Mouse (Mus musculus) heart, postnatal 0 days (tissue): ENCODE measurements around the gene Csf2rb. TPM values are rescaled to one million over a fixed set of nuclear protein-coding genes. Genes with fewer than 3 reads are reported as not detected.
A peak's percentile ranks its signal among the peaks of the same experiment; 100 is the strongest.

Source experiments
- ATAC-seq: fragments of 200-750 bp; cut with Nextera tagmentation; 2 replicates; pipeline ENCODE4 v1.8.0; 2017; ENCODE audit warnings: low read depth, moderate number of reproducible peaks, moderate library complexity; ENCODE audit not compliant: insufficient read depth
- DNase-seq: peaks from one replicate; pipeline ENCODE4 v3.0.0-alpha.2; 2016; ENCODE audit warnings: low spot score
- H3K27ac ChIP-seq: fragments of 300-500 bp; sonication (generic); 2 replicates; pipeline ENCODE4 v1.5.1; 2014; ENCODE audit warnings: low read depth, mild to moderate bottlenecking
- H3K27me3 ChIP-seq: fragments of 300-500 bp; sonication (generic); 2 replicates; pipeline ENCODE4 v1.6.1; 2014; ENCODE audit warnings: low read length, mixed read lengths; ENCODE audit not compliant: control insufficient read depth, insufficient read depth
- H3K36me3 ChIP-seq: fragments of 300-500 bp; sonication (generic); replicated peaks from 2 replicates; pipeline ENCODE4 v1.6.1; 2014; ENCODE audit warnings: low read length, mixed read lengths; ENCODE audit not compliant: control insufficient read depth, insufficient read depth
- H3K4me1 ChIP-seq: fragments of 300-500 bp; sonication (generic); 2 replicates; pipeline ENCODE4 v1.6.1; 2014; ENCODE audit warnings: antibody characterized with exemption; ENCODE audit not compliant: control insufficient read depth, insufficient read depth
- H3K4me2 ChIP-seq: fragments of 300-500 bp; sonication (generic); 2 replicates; pipeline ENCODE4 v1.6.1; 2014; ENCODE audit warnings: low read depth, mild to moderate bottlenecking, low read length, moderate library complexity
- H3K4me3 ChIP-seq: fragments of 300-500 bp; sonication (generic); 2 replicates; pipeline ENCODE4 v1.5.1; 2014; ENCODE audit warnings: low read depth, low read length
- H3K9ac ChIP-seq: fragments of 300-500 bp; sonication (generic); replicated peaks from 2 replicates; pipeline ENCODE4 v1.6.1; 2014; ENCODE audit warnings: low read depth, low read length, mixed read lengths
- H3K9me3 ChIP-seq: fragments of 300-500 bp; sonication (generic); replicated peaks from 2 replicates; pipeline ENCODE4 v1.6.1; 2016; ENCODE audit warnings: low read length; ENCODE audit not compliant: control insufficient read depth
- CTCF ChIP-seq: IDR thresholded peaks from 2 replicates; pipeline ENCODE4 v1.5.1; 2016; ENCODE audit warnings: antibody characterized with exemption, control low read depth, low read depth
- EP300 ChIP-seq: IDR thresholded peaks from 2 replicates; pipeline ENCODE4 v1.6.1; 2016; ENCODE audit warnings: antibody characterized with exemption, low read depth
- WGBS: fragments of 180-500 bp; shearing (Covaris S2); extraction: QIAGEN DNeasy Blood & Tissue Kit; methylation state at CpG from one replicate; pipeline ENCODE4 v1.1.7; 2014; 5-methylcytosine and 5-hydroxymethylcytosine counted together
- microRNA-seq: library from miRNA; unstranded; fragments of <30 nt; microRNA quantifications from one replicate; pipeline ENCODE4, GENCODE M21; 2016
- polyA plus RNA-seq: library from polyadenylated mRNA; unstranded; fragments of >200 nt; fragmentation: Nextera tagmentation; extraction: Ambion mirVana; gene quantifications from 2 replicates; pipeline ENCODE4 v1.2.1, GENCODE M21; 2015
- total RNA-seq: library from RNA; depleted of rRNA; stranded (reverse); fragments of >200 nt; gene quantifications from 2 replicates; pipeline ENCODE4 v1.2.3, GENCODE M21; 2014; ENCODE audit warnings: low replicate concordance; rRNA removed

Csf2rb gene
- total and polyA plus RNA-seq, 2 experiments from 2014 or later = 0.79 to 3.5 TPM

DNA sequence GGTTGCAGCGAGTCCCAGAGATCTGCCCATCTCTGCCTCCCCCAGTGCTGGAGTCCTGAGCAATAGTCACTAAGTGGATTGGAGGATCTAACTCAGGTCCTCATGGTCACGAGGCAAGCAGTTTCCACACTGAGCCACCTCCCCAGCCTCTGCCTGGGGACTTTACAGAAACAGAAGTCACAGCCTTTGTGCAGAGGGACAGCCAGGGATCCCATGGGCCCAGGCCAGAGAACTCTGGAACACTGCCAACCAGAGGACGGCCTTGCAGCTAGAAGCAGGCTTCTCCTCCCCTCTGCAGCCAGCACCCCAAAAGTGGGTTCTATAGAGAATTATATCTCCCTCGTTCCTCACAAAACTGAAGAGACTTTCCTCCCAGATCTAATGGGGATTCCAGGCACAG, 76.4 kb downstream of the Csf2rb start:
- H3K27me3 ChIP-seq = no peaks in the 10 kb centered on the region
- H3K4me2 ChIP-seq = no peak overlapping the region
- H3K36me3 ChIP-seq = no peaks in the 10 kb centered on the region; the same call in 1 of the 2 replicates
- DNase-seq = peak; percentile 65
- WGBS = 19% methylated on average over 4 of the region's 4 CpGs
- TF ChIP-seq EP300 = no peak
- TF ChIP-seq CTCF = no peak
- peak; percentile 31; the same call in 1 of the 2 replicates for ATAC-seq
- H3K4me3 ChIP-seq = no peak overlapping the region
- H3K27ac ChIP-seq = peak overlapping the region; percentile 79
- H3K9ac ChIP-seq = no peak overlapping the region
- no peaks in the 10 kb centered on the region for H3K9me3 ChIP-seq
- peaks cover 36% of the 10 kb centered on the region for H3K4me1 ChIP-seq

GRCm38 (mm10) chr15:78402423-78402822, 76.9 kb downstream of the Csf2rb start:
- Histone ChIP-seq H3K9me3 (no peaks in the 10 kb centered on the region), H3K27ac (peak overlapping the region; percentile 79), H3K27me3 (no peaks in the 10 kb centered on the region), H3K4me3 (no peak overlapping the region), H3K4me2 (no peak overlapping the region), H3K9ac (peak overlapping the region; percentile 5; the same call in 1 of the 2 replicates), H3K4me1 (peaks cover 40% of the 10 kb centered on the region), H3K36me3 (no peaks in the 10 kb centered on the region; the same call in 1 of the 2 replicates)
- ATAC-seq = no peak
- no peak for TF ChIP-seq CTCF
- TF ChIP-seq EP300 = no peak
- 28% methylated on average over 7 of the region's 7 CpGs for WGBS
- DNase-seq = no peak

DNA sequence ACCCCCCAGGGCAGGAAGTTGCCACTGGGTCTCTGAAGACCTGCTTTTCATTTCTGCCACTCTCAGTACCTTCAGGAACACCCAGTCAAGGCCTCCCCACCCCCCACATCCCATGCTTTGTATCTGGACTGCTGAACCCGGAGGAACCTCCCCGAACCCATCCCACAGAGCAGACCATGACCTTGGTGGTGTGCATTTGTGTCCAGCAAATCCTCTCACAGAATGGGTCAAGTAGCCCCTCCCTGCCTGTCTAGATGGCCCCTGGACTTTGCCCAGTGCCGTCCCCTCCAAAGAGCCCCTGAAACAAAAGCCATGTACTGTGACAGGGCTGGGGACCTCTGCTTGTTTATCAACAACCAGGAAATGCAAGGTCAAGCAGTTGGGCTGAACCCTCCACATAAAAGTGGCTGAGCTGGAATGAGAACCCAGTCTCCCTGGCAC, 77.8 kb downstream of the Csf2rb start:
- Histone ChIP-seq H3K9me3 (no peaks in the 10 kb centered on the region), H3K27ac (peak overlapping the region; percentile 79), H3K9ac (no peak overlapping the region), H3K4me1 (peaks cover 42% of the 10 kb centered on the region), H3K27me3 (no peaks in the 10 kb centered on the region), H3K36me3 (no peaks in the 10 kb centered on the region; the same call in 1 of the 2 replicates), H3K4me2 (no peak overlapping the region), H3K4me3 (no peak overlapping the region)
- TF ChIP-seq EP300 = no peak
- TF ChIP-seq CTCF = no peak
- 33% methylated on average over 3 of the region's 3 CpGs for WGBS
- ATAC-seq (no peak), DNase-seq (no peak)

Small RNAs within 50 kb of the gene (microRNA-seq; reads per million reads assigned to microRNA genes)
- gene Mir7676-1 = not detected
- not detected for gene Mir7676-2

Other genes starting within 250 kb of the Csf2rb start
- gene Cacng2, start 205.7 kb upstream of the Csf2rb start, total RNA-seq = not detected in 2 replicates
- gene Cacng2, start 205.7 kb upstream of the Csf2rb start, polyA plus RNA-seq = not detected in 2 replicates
- 14.7 and 18.6 TPM in 2 replicates for gene Ift27, start 151.6 kb upstream of the Csf2rb start, total RNA-seq
- gene Ift27, start 151.6 kb upstream of the Csf2rb start, polyA plus RNA-seq = 33.5 and 34.7 TPM in 2 replicates
- not detected in 2 replicates for gene Pvalb, start 119.4 kb upstream of the Csf2rb start, total RNA-seq
- gene Pvalb, start 119.4 kb upstream of the Csf2rb start, polyA plus RNA-seq = 1.9 and 2.1 TPM in 2 replicates
- gene Ncf4, start 81.0 kb upstream of the Csf2rb start, total RNA-seq = 1.3 and 2.3 TPM in 2 replicates
- gene Ncf4, start 81.0 kb upstream of the Csf2rb start, polyA plus RNA-seq = 1.5 and 2.2 TPM in 2 replicates
- gene Csf2rb2, start 20.0 kb upstream of the Csf2rb start, total RNA-seq = 0.50 and 6.0 TPM in 2 replicates
- 0.19 and 0.23 TPM in 2 replicates for gene Csf2rb2, start 20.0 kb upstream of the Csf2rb start, polyA plus RNA-seq
- not detected in 2 replicates for gene Tex33, start 70.2 kb downstream of the Csf2rb start, total RNA-seq
- not detected in 2 replicates for gene Tex33, start 70.2 kb downstream of the Csf2rb start, polyA plus RNA-seq
- gene Tst, start 80.2 kb downstream of the Csf2rb start, total RNA-seq = 42.4 and 50.9 TPM in 2 replicates
- 21.9 and 22.0 TPM in 2 replicates for gene Tst, start 80.2 kb downstream of the Csf2rb start, polyA plus RNA-seq
- gene Mpst, start 80.7 kb downstream of the Csf2rb start, total RNA-seq = 40.0 and 52.2 TPM in 2 replicates
- 1.1 and 1.2 TPM in 2 replicates for gene Mpst, start 80.7 kb downstream of the Csf2rb start, polyA plus RNA-seq
- 38.4 and 49.8 TPM in 2 replicates for gene Kctd17, start 102.8 kb downstream of the Csf2rb start, total RNA-seq
- 15.7 and 17.8 TPM in 2 replicates for gene Kctd17, start 102.8 kb downstream of the Csf2rb start, polyA plus RNA-seq
- gene Tmprss6, start 142.9 kb downstream of the Csf2rb start, total RNA-seq = 0.50 TPM in 1 of 2 replicates, not detected in the other
- 0.29 and 0.49 TPM in 2 replicates for gene Tmprss6, start 142.9 kb downstream of the Csf2rb start, polyA plus RNA-seq
- 0.12 TPM in 1 of 2 replicates, not detected in the other for gene Il2rb, start 169.5 kb downstream of the Csf2rb start, total RNA-seq
- 0.08 TPM in 2 replicates for gene Il2rb, start 169.5 kb downstream of the Csf2rb start, polyA plus RNA-seq
- gene C1qtnf6, start 205.7 kb downstream of the Csf2rb start, total RNA-seq = 22.1 and 23.0 TPM in 2 replicates
- 27.4 and 29.9 TPM in 2 replicates for gene C1qtnf6, start 205.7 kb downstream of the Csf2rb start, polyA plus RNA-seq
- gene Sstr3, start 218.9 kb downstream of the Csf2rb start, total RNA-seq = 0.04 TPM in 1 of 2 replicates, not detected in the other
- 0.12 and 0.19 TPM in 2 replicates for gene Sstr3, start 218.9 kb downstream of the Csf2rb start, polyA plus RNA-seq
- 3.1 and 6.5 TPM in 2 replicates for gene Rac2, start 247.0 kb downstream of the Csf2rb start, total RNA-seq
- gene Rac2, start 247.0 kb downstream of the Csf2rb start, polyA plus RNA-seq = 4.0 and 5.6 TPM in 2 replicates